Mouse (Mus musculus): ENCODE data around the gene Gm9508. TPM values are rescaled to one million over a fixed set of nuclear protein-coding genes. Genes with fewer than 3 reads are reported as not detected.
"Not testable (repeated sequence)": the region's sequence is repeated elsewhere in the genome, so short reads cannot be mapped to it uniquely, and the experiment has no call there.

Gene Gm9508
- total and polyA plus RNA-seq, 2 experiments from 2014 or later: not detected

DNA sequence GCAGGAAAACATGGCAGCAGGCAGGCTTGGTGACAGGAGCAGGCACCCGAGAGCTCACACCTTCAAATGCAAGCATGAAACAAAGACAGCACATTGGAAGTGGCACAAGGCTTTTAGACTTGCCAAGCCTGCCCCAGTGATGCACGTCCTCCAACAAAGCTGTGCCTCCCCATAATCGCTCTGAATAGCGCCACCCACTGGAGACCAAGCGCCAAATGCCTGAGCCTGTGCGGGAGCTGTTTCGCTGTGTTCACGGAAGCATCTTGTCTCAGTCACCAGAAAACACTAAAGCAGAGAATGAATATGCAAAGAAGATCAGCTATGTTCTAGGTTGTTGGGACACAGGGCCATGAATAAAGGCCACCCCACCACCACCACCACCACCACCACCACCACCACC is 27.8 kb upstream of the Gm9508 start:
- H3K36me3 ChIP-seq (ENCODE audit: insufficient read depth): no peaks in the 10 kb centered on the region
- H3K9me3 ChIP-seq (ENCODE audit: low read length): no peaks in the 10 kb centered on the region
- no peaks in the 10 kb centered on the region for H3K4me1 ChIP-seq (ENCODE audit: insufficient read depth)
- H3K27ac ChIP-seq (ENCODE audit: low read depth, low read length): no peak overlapping the region
- 72% methylated on average over 8 of the region's 8 CpGs for WGBS
- ATAC-seq: no peak
- no peak for TF ChIP-seq CTCF (IDR thresholded peaks at IDR 0.05; ENCODE audit: low read depth)
- H3K4me2 ChIP-seq (ENCODE audit: low read depth): no peak overlapping the region
- no peak for DNase-seq
- no peaks in the 10 kb centered on the region for H3K27me3 ChIP-seq (ENCODE audit: insufficient read depth, low read length)
- no peak overlapping the region for H3K9ac ChIP-seq
- H3K4me3 ChIP-seq (ENCODE audit: low read depth, low read length): no peak overlapping the region

DNA sequence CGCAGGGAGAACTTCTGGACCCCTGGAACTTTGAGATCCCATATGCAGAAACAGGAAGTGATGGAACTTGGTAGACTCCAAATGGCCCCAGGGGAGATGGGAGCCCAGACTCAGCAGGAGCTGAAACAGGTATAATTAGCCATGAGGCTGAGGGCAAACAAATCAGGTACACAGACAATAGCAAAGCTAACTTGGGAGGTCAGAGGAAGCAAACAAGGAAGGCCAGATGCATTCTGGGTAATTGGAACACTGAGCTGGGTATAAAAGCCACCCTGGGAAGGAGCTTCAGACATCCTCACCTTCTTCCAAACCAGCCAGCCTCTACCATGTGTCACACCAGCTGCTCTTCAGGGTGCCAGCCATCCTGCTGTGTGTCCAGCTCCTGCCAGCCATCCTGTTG is 23.3 kb upstream of the Gm9508 start, which contains the start of gene Krtap12-1:
TSS of gene Krtap12-1 (plus strand) at position 301 of the 400 bp plus-strand sequence.
- H3K27me3 ChIP-seq (ENCODE audit: insufficient read depth, low read length); H3K4me3 ChIP-seq (ENCODE audit: low read depth, low read length); H3K36me3 ChIP-seq (ENCODE audit: insufficient read depth); H3K27ac ChIP-seq (ENCODE audit: low read depth, low read length); H3K4me2 ChIP-seq (ENCODE audit: low read depth); DNase-seq; H3K4me1 ChIP-seq (ENCODE audit: insufficient read depth); ATAC-seq; H3K9ac ChIP-seq; H3K9me3 ChIP-seq (ENCODE audit: low read length): not testable (repeated sequence)
- WGBS: 73% methylated on average over 1 of the region's 1 CpGs

DNA sequence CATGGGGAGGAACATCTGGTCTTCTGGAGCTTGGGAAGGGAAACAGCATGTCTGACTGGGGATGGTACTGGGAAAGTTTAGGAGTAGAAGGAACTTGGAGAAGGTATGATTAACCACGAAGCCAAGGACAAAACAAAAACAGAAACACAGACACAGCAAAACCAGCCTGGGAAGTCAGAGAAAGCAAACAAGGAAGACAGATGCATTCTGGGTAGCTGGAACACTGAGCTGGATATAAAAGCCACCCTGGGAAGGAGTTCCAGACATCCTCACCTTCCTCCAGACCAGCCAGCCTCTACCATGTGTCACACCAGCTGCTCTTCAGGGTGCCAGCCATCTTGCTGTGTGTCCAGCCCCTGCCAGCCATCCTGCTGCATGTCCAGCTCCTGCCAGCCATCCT is 18.5 kb upstream of the Gm9508 start, which contains the start of gene Gm10142:
TSS of gene Gm10142 (plus strand) at position 301 of the 400 bp plus-strand sequence.
- ATAC-seq: no peak
- WGBS: 96% methylated on average over 1 of the region's 1 CpGs
- H3K36me3 ChIP-seq (ENCODE audit: insufficient read depth): no peaks in the 10 kb centered on the region
- H3K4me2 ChIP-seq (ENCODE audit: low read depth): no peak within 1 kb of the TSS
- H3K4me1 ChIP-seq (ENCODE audit: insufficient read depth): no peaks in the 10 kb centered on the region
- H3K4me3 ChIP-seq (ENCODE audit: low read depth, low read length): no peak within 1 kb of the TSS
- no peaks in the 10 kb centered on the region for H3K9me3 ChIP-seq (ENCODE audit: low read length)
- no peak for DNase-seq
- no peak for TF ChIP-seq CTCF (IDR thresholded peaks at IDR 0.05; ENCODE audit: low read depth)
- no peak within 1 kb of the TSS for H3K9ac ChIP-seq
- H3K27ac ChIP-seq (ENCODE audit: low read depth, low read length): no peak within 1 kb of the TSS
- no peaks in the 10 kb centered on the region for H3K27me3 ChIP-seq (ENCODE audit: insufficient read depth, low read length)

DNA sequence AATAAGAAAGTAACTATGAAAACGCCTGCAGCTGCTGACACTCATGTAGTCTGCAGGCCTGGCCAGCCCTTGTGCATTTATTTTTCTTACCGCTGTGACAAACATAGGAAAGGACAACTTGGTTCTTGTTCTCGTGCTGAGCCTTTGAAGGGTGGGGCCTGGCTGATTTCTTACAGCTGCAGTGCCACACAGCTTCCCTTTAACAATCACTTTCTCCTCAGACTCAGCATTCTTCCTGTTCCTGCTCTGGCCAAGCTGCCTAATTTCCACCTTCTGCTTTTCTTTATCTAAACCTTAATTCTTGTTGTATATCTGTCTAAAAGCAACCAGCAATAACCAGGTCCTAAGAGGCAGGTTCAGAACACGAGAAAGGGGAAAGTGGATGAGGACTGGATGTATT is 16.7 kb upstream of the Gm9508 start:
- H3K27me3 ChIP-seq (ENCODE audit: insufficient read depth, low read length): no peaks in the 10 kb centered on the region
- no peak overlapping the region for H3K4me3 ChIP-seq (ENCODE audit: low read depth, low read length)
- H3K4me1 ChIP-seq (ENCODE audit: insufficient read depth): no peaks in the 10 kb centered on the region
- H3K36me3 ChIP-seq (ENCODE audit: insufficient read depth): no peaks in the 10 kb centered on the region
- ATAC-seq (no peak), DNase-seq (no peak)
- WGBS: 74% methylated on average over 4 of the region's 4 CpGs
- TF ChIP-seq CTCF (IDR thresholded peaks at IDR 0.05; ENCODE audit: low read depth): no peak
- H3K9me3 ChIP-seq (ENCODE audit: low read length): no peaks in the 10 kb centered on the region
- no peak overlapping the region for H3K9ac ChIP-seq
- H3K27ac ChIP-seq (ENCODE audit: low read depth, low read length): no peak overlapping the region
- H3K4me2 ChIP-seq (ENCODE audit: low read depth): no peak overlapping the region

DNA sequence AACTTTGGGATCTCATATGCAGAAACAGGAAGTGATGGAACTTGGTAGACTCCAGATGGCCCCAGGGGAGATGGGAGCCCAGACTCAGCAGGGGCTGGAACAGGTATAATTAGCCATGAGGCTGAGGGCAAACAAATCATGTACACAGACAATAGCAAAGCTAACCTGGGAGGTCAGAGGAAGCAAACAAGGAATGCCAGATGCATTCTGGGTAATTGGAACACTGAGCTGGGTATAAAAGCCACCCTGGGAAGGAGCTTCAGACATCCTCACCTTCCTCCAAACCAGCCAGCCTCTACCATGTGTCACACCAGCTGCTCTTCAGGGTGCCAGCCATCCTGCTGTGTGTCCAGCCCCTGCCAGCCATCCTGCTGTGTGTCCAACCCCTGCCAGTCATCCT is 14.1 kb upstream of the Gm9508 start, which contains the start of gene Gm10024:
TSS of gene Gm10024 (plus strand) at position 301 of the 400 bp plus-strand sequence.
- not testable (repeated sequence) for H3K9me3 ChIP-seq (ENCODE audit: low read length); DNase-seq; H3K36me3 ChIP-seq (ENCODE audit: insufficient read depth); H3K9ac ChIP-seq; H3K27ac ChIP-seq (ENCODE audit: low read depth, low read length); H3K4me2 ChIP-seq (ENCODE audit: low read depth); H3K4me3 ChIP-seq (ENCODE audit: low read depth, low read length); H3K4me1 ChIP-seq (ENCODE audit: insufficient read depth); ATAC-seq; H3K27me3 ChIP-seq (ENCODE audit: insufficient read depth, low read length)

DNA sequence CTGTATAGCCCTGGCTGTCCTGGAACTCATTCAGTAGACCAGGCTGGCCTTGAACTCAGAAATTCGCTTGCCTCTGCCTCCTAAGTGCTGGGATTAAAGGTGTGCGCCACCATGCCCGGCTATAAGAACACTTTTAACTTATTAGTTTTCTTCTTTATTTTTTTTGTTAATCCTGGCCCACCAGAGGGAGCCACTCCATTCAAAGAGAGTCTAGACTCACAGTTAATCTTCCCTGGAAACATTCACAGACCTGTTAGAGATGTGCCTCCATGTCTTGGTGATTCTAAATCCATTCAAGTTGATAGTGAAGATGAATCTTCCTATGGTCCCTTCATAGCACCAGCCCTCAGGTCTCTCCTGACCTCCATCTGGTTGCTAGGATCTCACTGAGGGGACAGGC is 12.8 kb upstream of the Gm9508 start:
- H3K27me3 ChIP-seq (ENCODE audit: insufficient read depth, low read length): no peaks in the 10 kb centered on the region
- no peak overlapping the region for H3K4me3 ChIP-seq (ENCODE audit: low read depth, low read length)
- H3K4me1 ChIP-seq (ENCODE audit: insufficient read depth): no peaks in the 10 kb centered on the region
- no peaks in the 10 kb centered on the region for H3K9me3 ChIP-seq (ENCODE audit: low read length)
- no peaks in the 10 kb centered on the region for H3K36me3 ChIP-seq (ENCODE audit: insufficient read depth)
- peak; percentile 40; the same call in 1 of the 2 replicates for TF ChIP-seq CTCF (IDR thresholded peaks at IDR 0.05; ENCODE audit: low read depth)
- no peak overlapping the region for H3K9ac ChIP-seq
- DNase-seq (no peak), ATAC-seq (no peak)
- no peak overlapping the region for H3K27ac ChIP-seq (ENCODE audit: low read depth, low read length)
- H3K4me2 ChIP-seq (ENCODE audit: low read depth): no peak overlapping the region
- 75% methylated on average over 3 of the region's 3 CpGs for WGBS

DNA sequence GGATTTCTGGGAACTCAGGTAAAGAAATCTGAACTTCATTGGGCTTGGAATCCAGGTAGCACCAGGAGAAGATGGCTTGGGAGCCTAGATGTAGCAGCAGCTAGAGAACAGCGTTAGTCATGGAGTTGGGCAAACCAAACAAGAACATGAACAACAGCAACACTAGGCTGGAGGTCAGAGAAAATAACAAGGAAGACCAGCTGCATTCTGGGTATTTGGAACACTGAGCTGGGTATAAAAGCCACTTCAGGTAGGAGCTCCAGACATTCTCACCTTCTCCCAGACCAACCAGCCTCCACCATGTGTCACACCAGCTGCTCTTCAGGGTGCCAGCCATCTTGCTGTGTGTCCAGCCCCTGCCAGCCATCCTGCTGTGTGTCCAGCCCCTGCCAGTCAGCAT is 9.3 kb upstream of the Gm9508 start, which contains the start of gene Gm10272:
TSS of gene Gm10272 (plus strand) at position 301 of the 400 bp plus-strand sequence.
- no peak for TF ChIP-seq CTCF (IDR thresholded peaks at IDR 0.05; ENCODE audit: low read depth)
- 93% methylated on average over 1 of the region's 1 CpGs for WGBS
- no peak within 1 kb of the TSS for H3K9ac ChIP-seq

DNA sequence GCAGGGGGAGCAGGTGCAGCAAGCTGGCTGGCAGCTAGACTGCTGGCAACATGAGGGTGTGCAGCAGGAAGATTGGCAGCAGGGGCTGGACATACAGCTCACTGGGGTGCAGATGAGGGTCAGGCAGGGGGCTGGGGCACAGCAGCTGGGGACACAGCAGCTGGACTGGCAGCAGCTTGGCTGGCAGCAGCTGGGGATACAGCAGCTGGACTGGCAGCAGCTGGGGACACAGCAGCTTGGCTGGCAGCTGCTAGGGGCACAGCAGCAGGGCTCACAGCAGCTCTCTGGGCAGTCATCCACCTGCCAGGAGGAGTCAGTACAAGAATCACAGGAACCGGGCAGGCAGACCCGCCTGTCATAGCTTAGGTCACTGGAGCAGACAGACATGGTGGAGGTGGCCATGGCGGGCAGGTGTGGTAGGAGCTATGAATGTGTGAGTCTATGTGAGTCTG is 6.7 kb downstream of the Gm9508 start, which contains the start of gene Gm19402:
TSS of gene Gm19402 (minus strand) at position 402 of the 452 bp plus-strand sequence.
- 66% methylated on average over 3 of the region's 3 CpGs for WGBS
- H3K4me2 ChIP-seq (ENCODE audit: low read depth); H3K27ac ChIP-seq (ENCODE audit: low read depth, low read length); ATAC-seq; H3K9me3 ChIP-seq (ENCODE audit: low read length); H3K36me3 ChIP-seq (ENCODE audit: insufficient read depth); DNase-seq; H3K4me1 ChIP-seq (ENCODE audit: insufficient read depth); H3K27me3 ChIP-seq (ENCODE audit: insufficient read depth, low read length); H3K4me3 ChIP-seq (ENCODE audit: low read depth, low read length); H3K9ac ChIP-seq: not testable (repeated sequence)

More for the DNA sequence above, 9.3 kb upstream of the Gm9508 start, which contains the start of gene Gm10272:
- H3K27ac ChIP-seq (ENCODE audit: low read depth, low read length): no peak within 1 kb of the TSS
- no peak within 1 kb of the TSS for H3K4me2 ChIP-seq (ENCODE audit: low read depth)
- no peak within 1 kb of the TSS for H3K4me3 ChIP-seq (ENCODE audit: low read depth, low read length)
- DNase-seq: no peak
- H3K36me3 ChIP-seq (ENCODE audit: insufficient read depth): no peaks in the 10 kb centered on the region
- no peak for ATAC-seq
- no peaks in the 10 kb centered on the region for H3K9me3 ChIP-seq (ENCODE audit: low read length)
- no peaks in the 10 kb centered on the region for H3K27me3 ChIP-seq (ENCODE audit: insufficient read depth, low read length)
- H3K4me1 ChIP-seq (ENCODE audit: insufficient read depth): no peaks in the 10 kb centered on the region

Data from forebrain, postnatal 0 days (tissue).